Mouse (Mus musculus) kidney, adult 2 months (tissue): ENCODE measurements around the gene D430041D05Rik.
"Not testable (repeated sequence)": the region's sequence is repeated elsewhere in the genome, so short reads cannot be mapped to it uniquely, and the experiment has no call there.

Experiments
- CTCF ChIP-seq: fragments of 200-500 bp; conservative IDR thresholded peaks from 2 replicates; pipeline ENCODE4 v1.5.1; 2011; ENCODE audit warnings: low read depth, mild to moderate bottlenecking, control low read depth, low read length, moderate library complexity, mixed read lengths; ENCODE audit not compliant: insufficient read depth, insufficient read length
- POLR2A ChIP-seq: fragments of 200-500 bp; IDR thresholded peaks from one replicate; pipeline ENCODE4 v1.6.1; 2011; ENCODE audit warnings: low read depth, low read length, control low read depth

DNA sequence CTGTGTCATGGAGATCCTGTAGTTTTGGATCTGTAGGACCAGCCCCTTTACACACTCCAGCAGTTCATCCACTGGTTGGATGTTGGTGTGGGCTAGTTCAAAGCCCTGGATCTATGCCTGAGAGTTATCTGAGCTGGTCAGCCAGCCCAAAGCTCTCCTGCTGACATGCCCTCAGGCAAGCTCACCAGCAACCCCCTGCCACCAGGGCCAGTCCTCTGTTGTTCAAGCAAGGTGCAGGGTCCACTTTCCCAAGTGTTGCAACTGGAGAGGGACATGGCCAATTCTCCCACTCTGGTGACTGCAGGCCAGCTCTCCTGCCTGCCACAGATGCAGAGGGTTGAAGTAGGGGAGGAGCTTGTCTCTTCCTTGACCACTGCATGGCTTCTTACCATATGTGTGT lies 297.2 kb downstream of the D430041D05Rik start:
- TF ChIP-seq POLR2A, CTCF: not testable (repeated sequence)
